Mouse (Mus musculus) ES-E14 (cell line): ENCODE measurements at regions not wholly inside any gene's neighbourhood (a gene's known extent, or its start where the extent isn't known, plus 50 kb on each side); places are given as distances from the start of the nearest gene placed in this dataset.

ENCODE experiments used
- DNase-seq: peaks from one replicate; pipeline ENCODE4 v3.0.0-alpha.2; 2013; ENCODE audit warnings: low read depth, low spot score
- H3K27ac ChIP-seq: 2 replicates; pipeline ENCODE4 v1.5.1; 2012; ENCODE audit warnings: low read depth, mild to moderate bottlenecking, low read length, moderate library complexity, mixed read lengths; ENCODE audit not compliant: poor library complexity, insufficient read depth, severe bottlenecking
- H3K36me3 ChIP-seq: 2 replicates; pipeline ENCODE4 v1.6.1; 2012; ENCODE audit warnings: mild to moderate bottlenecking, low read length, moderate library complexity, mixed read lengths; ENCODE audit not compliant: control insufficient read depth, poor library complexity, insufficient read depth, severe bottlenecking
- H3K4me1 ChIP-seq, 2 experiments: fragments of 150-350 bp in 1 of 2; sonication (generic) in 1 of 2; 2 replicates each; pipeline ENCODE4 v1.6.1; 2012; ENCODE audit warnings: low read length in 2 of 2, mild to moderate bottlenecking in 1 of 2, mixed read lengths in 1 of 2; ENCODE audit not compliant: control insufficient read depth in 2 of 2, insufficient read depth in 2 of 2, poor library complexity in 1 of 2
- H3K4me3 ChIP-seq, 2 experiments: fragments of 150-350 bp in 1 of 2; sonication (generic) in 1 of 2; 2 replicates each; pipeline ENCODE4 v1.5.1; 2012; ENCODE audit warnings: low read length in 2 of 2, low read depth in 1 of 2, mild to moderate bottlenecking in 1 of 2, mixed read lengths in 1 of 2; ENCODE audit not compliant: insufficient read depth in 1 of 2, poor library complexity in 1 of 2, severe bottlenecking in 1 of 2
- H3K9ac ChIP-seq: 2 replicates; pipeline ENCODE4 v1.6.1; 2012; ENCODE audit warnings: low read depth, mild to moderate bottlenecking, low read length, mixed read lengths; ENCODE audit not compliant: poor library complexity, insufficient read depth, severe bottlenecking
- H3K9me3 ChIP-seq: fragments of 150-350 bp; sonication (generic); 2 replicates; pipeline ENCODE4 v1.6.1; 2012; ENCODE audit warnings: low read depth, mild to moderate bottlenecking, low read length; ENCODE audit not compliant: control insufficient read depth, insufficient read depth
- CHD2 ChIP-seq: IDR thresholded peaks from 2 replicates; pipeline ENCODE4 v1.6.1; 2014; ENCODE audit warnings: mild to moderate bottlenecking, low read depth, low read length, inconsistent platforms
- HCFC1 ChIP-seq: IDR thresholded peaks from 2 replicates; pipeline ENCODE4 v1.6.1; 2012; ENCODE audit warnings: low read length, inconsistent platforms, borderline replicate concordance; ENCODE audit not compliant: insufficient read depth
- MAFK ChIP-seq: IDR thresholded peaks from 2 replicates; pipeline ENCODE4 v1.6.1; 2014; ENCODE audit warnings: mild to moderate bottlenecking, low read depth, low read length, inconsistent platforms; ENCODE audit not compliant: insufficient read depth
- ZC3H11A ChIP-seq: IDR thresholded peaks from 2 replicates; pipeline ENCODE4 v1.6.1; 2012; ENCODE audit warnings: low read depth, mild to moderate bottlenecking, inconsistent platforms, low read length, borderline replicate concordance
- ZNF384 ChIP-seq: IDR thresholded peaks from 2 replicates; pipeline ENCODE4 v1.6.1; 2012; ENCODE audit warnings: low read depth, low read length, inconsistent platforms
- in situ Hi-C, 2 experiments: fragments of 600-800 bp; cut with MboI; formaldehyde crosslinking; loops; one replicate each; pipeline ENCODE4 v1.15.1; 2025; ENCODE audit warnings: low sequenced_read_pairs in 2 of 2, inconsistent platforms in 1 of 2; ENCODE audit not compliant: unreplicated experiment in 2 of 2

DNA sequence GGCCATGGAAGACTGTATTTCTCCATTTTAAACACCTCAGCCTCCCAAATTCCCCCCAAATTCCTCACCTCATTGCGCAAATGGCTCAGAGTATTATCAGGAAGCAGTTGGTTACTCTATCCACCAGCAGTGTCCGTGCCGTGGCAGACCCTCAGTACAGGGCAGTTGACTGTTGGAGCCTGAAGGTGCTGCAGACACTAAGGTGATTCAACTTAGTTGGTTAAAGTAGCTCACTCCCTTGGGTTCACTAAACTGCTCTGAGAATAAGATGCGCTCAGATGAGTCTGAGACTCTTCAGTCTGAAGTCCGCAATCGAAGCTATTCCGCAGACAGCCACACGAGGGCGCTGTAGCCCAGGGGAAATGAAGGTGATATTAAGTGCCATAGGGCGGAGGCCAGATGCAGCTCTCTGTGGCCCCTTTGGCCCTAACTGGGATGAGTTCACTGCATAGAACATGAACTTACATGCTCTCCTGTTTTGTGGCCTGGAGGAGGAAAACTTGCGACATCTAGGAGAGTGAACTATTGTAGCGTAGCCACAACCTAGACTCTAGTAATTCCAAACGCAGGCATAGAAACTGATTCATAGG lies 62.9 kb downstream of the Amer3 start:
- no peaks in the 10 kb centered on the region for H3K36me3 ChIP-seq
- no peak overlapping the region for H3K9ac ChIP-seq
- no peaks in the 10 kb centered on the region for H3K9me3 ChIP-seq
- peak; percentile 90 for TF ChIP-seq ZC3H11A
- no peak for TF ChIP-seq CHD2
- TF ChIP-seq MAFK: 0 out of 2 replicates have a peak, but pooled peaks have one; percentile 8
- no peaks in the 10 kb centered on the region for H3K4me1 ChIP-seq
- H3K27ac ChIP-seq: no peak overlapping the region
- H3K4me3 ChIP-seq: no peak overlapping the region
- in situ Hi-C loops: no loop called here
- peak; percentile 72 for DNase-seq

DNA sequence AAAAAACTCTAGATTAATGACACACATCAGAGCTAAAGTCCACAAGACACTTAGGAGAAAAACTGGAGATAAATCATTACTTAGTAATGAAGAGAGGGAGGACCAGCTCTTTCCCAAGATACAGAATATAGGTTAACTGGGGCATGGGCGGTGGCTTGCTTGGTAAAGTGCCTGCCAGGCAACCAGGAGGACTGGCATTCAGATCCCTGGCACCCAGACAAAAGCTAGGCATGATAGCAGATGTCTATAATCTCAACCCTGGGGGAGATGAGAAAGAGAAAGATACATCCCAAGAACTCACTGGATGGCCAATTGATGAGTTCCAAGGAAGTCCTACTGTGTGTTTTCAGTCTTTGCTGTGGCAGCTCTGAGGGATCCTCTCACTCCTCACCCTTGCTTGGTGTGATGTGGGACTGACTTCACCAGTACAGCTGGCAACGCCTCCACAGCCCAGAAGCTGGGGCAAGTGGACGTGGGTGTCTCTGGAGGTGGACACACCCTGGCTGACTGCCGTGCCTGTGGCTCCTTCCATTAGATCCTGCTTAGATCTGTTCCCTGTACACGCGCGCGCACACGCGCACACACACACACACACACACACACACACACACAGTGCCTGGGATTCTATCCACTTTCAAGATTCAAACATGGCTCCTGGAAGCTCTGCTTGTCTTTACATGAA lies 74.6 kb downstream of the Amer3 start:
- H3K4me1 ChIP-seq: no peaks in the 10 kb centered on the region
- in situ Hi-C loops: no loop called here
- H3K4me3 ChIP-seq: no peak overlapping the region
- TF ChIP-seq HCFC1 (no peak), CHD2 (no peak), ZNF384 (no peak)
- no peak for DNase-seq
- no peak overlapping the region for H3K27ac ChIP-seq
- no peak overlapping the region for H3K9ac ChIP-seq
- H3K36me3 ChIP-seq: no peaks in the 10 kb centered on the region
- no peaks in the 10 kb centered on the region for H3K9me3 ChIP-seq

DNA sequence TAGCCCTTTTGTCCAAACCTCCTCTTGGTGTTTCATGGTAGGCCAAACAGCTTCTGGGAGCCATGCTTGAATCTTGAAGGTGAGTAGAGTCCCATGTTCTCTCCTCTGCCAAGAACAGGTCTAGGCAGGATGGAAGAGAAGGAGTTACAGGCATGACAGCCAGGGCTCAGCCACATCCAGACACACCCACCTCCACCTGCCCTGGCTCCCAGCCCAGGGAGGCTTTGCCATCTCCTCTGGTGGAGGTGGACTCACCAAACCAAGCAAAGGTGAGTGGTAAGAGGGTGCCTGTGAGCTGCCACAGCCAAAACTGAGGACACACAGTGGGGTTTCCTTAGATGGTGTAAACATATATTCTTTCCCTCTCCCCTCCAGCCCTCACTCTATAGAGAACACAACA lies 78.0 kb downstream of the Amer3 start:
- in situ Hi-C loops: no loop called here

DNA sequence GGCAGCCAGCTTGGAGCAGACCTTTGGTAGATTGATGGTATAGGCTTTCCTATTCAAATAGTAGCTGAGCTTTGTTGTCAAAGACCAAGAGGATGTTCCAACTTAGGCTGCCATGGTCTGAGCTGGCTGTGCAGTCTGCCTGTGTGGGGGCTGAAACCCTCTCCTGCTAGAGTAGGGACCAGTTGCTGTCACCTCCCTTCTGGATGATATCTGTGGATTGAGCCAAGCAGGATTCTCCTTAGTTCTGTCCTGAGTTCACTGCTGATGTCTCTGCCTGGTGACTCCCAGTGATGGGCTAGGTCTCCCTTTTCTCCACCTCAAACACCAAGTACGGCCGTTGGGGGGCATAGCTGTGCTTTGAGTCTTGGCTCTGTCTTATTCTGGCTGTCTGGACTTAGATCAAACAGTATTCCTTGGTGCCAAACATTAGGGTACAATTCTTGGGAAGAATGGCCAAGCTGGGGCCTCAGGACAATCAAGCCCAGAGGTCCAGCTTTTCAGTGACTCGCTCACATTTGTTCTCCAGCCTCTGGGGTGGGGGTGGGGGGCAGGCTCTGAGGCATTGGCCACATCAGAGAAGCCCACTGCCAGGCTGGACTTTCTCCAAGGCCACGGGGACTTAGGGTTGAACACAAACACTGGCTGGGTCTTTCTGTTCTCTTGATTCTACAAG lies 84.6 kb downstream of the Amer3 start:
- Histone ChIP-seq H3K36me3 (no peaks in the 10 kb centered on the region), H3K4me3 (no peak overlapping the region), H3K9ac (no peak overlapping the region), H3K27ac (no peak overlapping the region), H3K9me3 (no peaks in the 10 kb centered on the region), H3K4me1 (no peaks in the 10 kb centered on the region)
- DNase-seq: no peak
- no peak for TF ChIP-seq ZNF384
- no peak for TF ChIP-seq HCFC1
- no peak for TF ChIP-seq MAFK
- no peak for TF ChIP-seq CHD2
- TF ChIP-seq ZC3H11A: no peak
- in situ Hi-C loops: no loop called here

More for the DNA sequence above, 78.0 kb downstream of the Amer3 start:
- TF ChIP-seq ZC3H11A (no peak), MAFK (no peak), CHD2 (no peak), ZNF384 (no peak), HCFC1 (no peak)
- Histone ChIP-seq H3K4me3 (no peak overlapping the region), H3K9me3 (no peaks in the 10 kb centered on the region), H3K36me3 (no peaks in the 10 kb centered on the region), H3K9ac (no peak overlapping the region), H3K4me1 (no peaks in the 10 kb centered on the region), H3K27ac (no peak overlapping the region)
- DNase-seq: no peak
